Mouse (Mus musculus) CH12F3 (cell line): Measurements from ENCODE around the gene Gm11007.
"Not testable (repeated sequence)": the region's sequence is repeated elsewhere in the genome, so short reads cannot be mapped to it uniquely, and the experiment has no call there.

ENCODE experiments used
- in situ Hi-C: fragments of 300-500 bp; cut with MboI; formaldehyde crosslinking; loops from 2 replicates; pipeline ENCODE4 v1.14.3; 2020; ENCODE audit warnings: low sequenced_read_pairs

Gm11007 gene

DNA sequence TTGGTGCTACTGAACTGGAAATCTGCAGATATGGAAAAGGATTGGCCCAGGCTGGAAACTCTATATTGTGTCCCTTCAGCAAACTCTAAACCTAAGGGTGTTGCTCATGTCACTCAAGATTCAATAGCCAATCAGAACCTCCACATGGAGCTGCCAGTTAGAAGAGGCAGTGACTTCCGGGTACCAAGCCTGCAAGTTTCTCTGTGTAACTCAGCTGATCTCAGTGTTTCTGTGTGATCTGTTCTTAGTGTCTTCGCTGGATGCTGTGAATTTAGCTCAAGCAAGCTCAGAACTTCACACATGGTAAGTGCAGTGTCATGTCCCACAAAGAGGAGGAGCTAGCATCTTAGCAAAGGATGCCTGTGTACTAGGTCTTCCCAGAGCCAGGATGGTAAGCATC is at the start of gene Gm11007:
TSS of gene Gm11007 (plus strand) at position 301 of the 400 bp plus-strand sequence.
- in situ Hi-C loops = not testable (repeated sequence)
